Mouse (Mus musculus): ENCODE data around the gene Tmed11. TPM values are rescaled to one million over a fixed set of nuclear protein-coding genes. Genes with fewer than 3 reads are reported as not detected.
"Not testable (repeated sequence)": the region's sequence is repeated elsewhere in the genome, so short reads cannot be mapped to it uniquely, and the experiment has no call there.

Gene Tmed11
- total RNA-seq (2021), result not detected
- long read RNA-seq, experiment 1, result 0 reads
- long read RNA-seq, experiment 2, result 0 reads

- DNase-seq; intact Hi-C loops (cut with DNase I): not testable (repeated sequence)
Measured at GRCm38 (mm10) chr5:108795263-108795662, at the start of gene Tmed11. Gene Tmed11, minus strand, starts transcription at chr5:108795363.

DNA sequence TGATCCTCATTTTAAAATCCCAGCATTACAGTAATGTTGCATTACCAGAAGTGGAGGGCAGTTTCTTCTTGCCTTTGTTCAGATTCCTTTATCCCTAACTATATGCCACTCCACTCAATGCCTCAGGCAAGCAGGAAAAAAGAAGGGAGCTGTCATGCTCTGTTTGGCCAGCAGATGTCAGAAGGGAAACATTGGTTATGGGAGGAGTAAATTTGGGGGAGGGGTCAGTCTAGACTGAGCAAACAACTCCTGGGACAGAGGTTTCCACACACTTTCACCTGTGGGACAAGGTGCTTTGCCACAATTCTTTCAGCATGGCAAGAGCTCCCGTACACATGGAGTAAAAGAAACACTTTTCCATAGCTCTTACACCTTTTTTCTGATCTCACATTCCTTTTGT lies 41.0 kb upstream of the Tmed11 start:
- no peak for DNase-seq
- intact Hi-C loops (cut with DNase I), result loop anchor here (5.0 kb wide), 1 partner anchor 196 kb away; no protein-coding TSS in a partner anchor

- intact Hi-C loops (cut with DNase I), result no loop called here
- no peak for DNase-seq
Measured at GRCm38 (mm10) chr5:108823276-108823675, 28.1 kb upstream of the Tmed11 start.

DNA sequence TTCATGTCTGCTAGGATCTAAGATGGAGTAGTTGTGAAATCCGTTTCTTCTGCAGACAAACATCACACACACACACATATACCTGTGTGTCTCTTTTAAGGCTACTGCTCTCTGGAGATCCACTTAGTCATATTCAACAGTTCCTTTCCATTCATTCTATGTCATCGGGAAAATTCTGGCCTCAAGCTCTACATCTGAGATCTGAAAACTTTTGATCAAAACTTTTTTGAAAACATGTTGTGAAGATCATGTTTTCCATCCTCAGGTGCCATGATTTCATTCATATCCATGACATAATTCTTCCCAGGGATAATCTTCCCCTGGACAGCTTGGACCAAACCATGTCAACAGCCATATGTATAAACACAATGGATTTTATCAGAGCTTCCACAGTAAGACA lies 13.6 kb upstream of the Tmed11 start, which contains the start of gene Vmn2r8:
Gene Vmn2r8 (minus strand): TSS at position 101 of the 400 bp plus-strand sequence.
- intact Hi-C loops (cut with DNase I); DNase-seq: not testable (repeated sequence)

GRCm38 (mm10) chr5:108803646-108804045 lies 8.5 kb upstream of the Tmed11 start:
- DNase-seq, result no peak
- intact Hi-C loops (cut with DNase I), result no loop called here

GRCm38 (mm10) chr5:108790385-108790784 lies 4.8 kb downstream of the Tmed11 start:
- intact Hi-C loops (cut with DNase I), result not testable (repeated sequence)
- DNase-seq, result peak; percentile 2 to 26

- intact Hi-C loops (cut with DNase I), result no loop called here
- no peak for DNase-seq
Measured at GRCm38 (mm10) chr5:108774630-108775306, 20.4 kb downstream of the Tmed11 start, which contains the start of gene Rnf212. Gene Rnf212, minus strand, starts transcription at chr5:108774982.

DNA sequence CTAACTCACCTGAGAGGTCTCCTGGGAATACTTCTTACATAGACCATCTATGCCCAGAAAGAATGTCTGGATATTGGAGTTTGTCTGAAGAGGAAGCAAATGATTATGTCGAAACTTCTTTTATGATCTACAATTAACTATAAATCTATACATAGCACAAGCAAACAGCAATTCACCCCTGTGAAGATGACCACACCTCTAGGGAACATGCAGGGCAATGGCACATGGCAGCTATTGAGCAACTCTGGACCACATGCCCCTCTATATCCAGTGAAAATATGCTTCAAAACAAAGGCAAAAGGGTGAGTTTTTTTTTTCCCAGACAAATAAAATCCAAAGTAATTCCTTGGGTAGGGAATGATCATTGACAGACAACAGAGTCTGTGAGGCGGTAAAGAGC lies 35.2 kb downstream of the Tmed11 start:
- no peak for DNase-seq
- intact Hi-C loops (cut with DNase I), result no loop called here

- intact Hi-C loops (cut with DNase I), result no loop called here
- peak in 1 of 2 experiments; percentile 10 for DNase-seq
Measured at GRCm38 (mm10) chr5:108758396-108758795, 36.8 kb downstream of the Tmed11 start.

DNA sequence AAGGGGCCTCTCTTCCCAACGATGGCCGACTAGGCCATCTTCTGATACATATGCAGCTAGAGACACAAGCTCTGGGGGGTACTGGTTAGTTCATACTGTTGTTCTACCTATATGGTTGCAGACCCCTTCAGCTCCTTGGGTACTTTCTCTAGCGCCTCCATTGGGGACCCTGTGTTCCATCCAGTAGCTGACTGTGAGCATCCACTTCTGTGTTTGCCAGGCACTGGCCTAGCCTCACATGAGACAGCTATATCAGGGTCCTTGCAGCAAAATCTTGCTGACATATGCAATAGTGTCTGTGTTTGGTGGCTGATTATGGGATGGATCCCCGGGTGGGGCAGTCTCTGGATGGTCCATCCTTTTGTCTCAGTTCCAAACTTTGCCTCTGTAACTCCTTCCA lies 43.9 kb downstream of the Tmed11 start:
- intact Hi-C loops (cut with DNase I); DNase-seq: not testable (repeated sequence)

DNA sequence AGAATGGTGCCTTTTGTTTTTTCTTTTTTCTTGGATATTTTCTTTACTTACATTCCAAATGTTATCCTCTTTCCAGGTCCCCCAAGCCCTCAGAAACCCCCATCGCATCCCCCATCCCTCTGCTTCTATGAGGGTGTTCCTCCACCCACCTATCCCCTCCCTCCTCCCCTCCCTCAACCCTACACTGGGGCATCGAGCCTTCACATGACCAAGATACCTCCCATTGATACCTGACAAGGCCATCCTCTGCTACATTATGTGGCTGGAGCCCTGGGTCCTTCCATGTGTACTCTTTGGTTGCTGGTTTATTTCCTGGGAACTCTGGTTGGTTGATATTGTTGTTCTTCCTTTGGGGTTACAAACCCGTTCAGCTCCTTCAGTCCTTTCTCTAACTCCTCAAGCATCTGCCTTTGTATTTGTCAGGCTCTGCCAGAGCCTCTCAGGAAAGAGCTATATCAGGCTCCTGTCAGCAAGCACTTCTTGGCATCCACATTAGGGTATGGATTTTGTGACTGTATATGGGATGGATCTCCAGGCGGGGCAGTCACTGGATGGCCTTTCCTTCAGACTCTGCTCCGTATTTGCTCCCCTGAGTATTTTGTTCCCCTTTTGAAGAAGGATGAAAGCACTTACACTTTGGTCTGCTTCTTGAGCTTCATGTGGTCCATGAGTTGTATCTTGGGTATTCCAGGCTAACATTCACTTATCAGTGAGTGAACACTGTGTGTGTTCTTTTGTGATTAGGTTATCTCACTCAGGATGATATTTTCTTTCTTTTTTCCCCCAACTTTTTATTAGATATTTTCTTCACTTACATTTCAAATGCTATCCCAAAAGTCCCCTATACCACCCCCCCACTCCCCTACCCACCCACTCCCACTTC lies 44.6 kb downstream of the Tmed11 start:
- DNase-seq, result no peak
- intact Hi-C loops (cut with DNase I), result no loop called here

DNA sequence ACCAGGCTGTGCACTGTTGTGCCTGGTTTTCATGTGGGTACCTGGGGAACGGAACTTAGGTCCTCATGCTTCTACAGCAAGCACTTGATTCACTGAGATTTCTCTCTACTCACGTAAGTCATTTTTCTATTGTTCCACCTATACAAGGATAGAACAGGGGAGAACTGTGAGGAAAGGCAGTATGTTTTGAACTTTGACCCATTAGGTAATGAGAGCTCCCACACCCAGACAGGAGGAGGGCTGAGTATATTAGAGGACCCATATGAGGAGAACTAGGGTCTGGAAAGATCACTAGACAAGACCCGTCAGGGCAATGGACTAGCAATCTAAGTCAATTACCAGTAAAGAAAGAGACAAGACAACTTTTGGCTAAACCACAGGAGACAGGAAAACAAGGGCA lies 50.5 kb downstream of the Tmed11 start:
- intact Hi-C loops (cut with DNase I), result no loop called here
- DNase-seq, result no peak

DNA sequence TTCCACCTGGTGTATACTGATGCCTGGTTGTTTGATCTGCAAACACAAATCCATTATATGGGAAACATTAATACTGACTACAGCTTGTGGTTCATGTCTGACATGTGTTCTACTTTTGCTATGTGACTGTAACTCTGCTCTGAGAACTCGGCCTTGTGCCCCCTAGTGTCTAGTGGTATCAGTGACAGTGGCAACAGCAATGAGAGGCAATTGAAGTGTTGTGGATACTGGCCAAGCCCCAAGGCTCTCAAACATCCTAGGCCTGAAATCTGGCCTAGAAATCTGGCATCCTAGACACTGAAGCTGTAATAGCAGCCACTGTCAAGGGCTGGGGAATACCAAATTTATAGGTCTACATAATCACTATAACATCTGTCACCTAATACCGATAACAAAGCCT lies 51.3 kb downstream of the Tmed11 start:
- DNase-seq, result no peak
- intact Hi-C loops (cut with DNase I), result no loop called here

GRCm38 (mm10) chr5:108742596-108742995 lies 52.6 kb downstream of the Tmed11 start:
- intact Hi-C loops (cut with DNase I), result no loop called here
- no peak for DNase-seq

DNA sequence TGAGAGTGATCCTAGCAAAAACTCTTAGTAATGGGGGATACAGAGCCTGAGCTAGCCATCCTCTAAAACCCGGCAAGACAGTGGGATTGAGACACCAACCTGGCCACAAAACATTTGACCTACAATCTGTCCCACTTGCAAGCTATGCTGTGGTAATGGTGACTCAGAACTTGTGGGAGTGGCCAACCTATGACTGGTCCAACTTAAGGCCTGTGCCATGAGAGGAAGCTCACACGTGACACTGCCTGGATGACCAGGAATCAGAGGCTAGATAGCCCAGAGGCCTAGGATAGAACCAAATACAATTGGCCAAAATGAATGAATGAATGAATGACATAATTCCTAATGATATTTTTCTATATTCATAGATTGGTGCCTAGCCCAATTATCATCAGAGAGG lies 53.3 kb downstream of the Tmed11 start:
- DNase-seq, result no peak
- intact Hi-C loops (cut with DNase I), result no loop called here

GRCm38 (mm10) chr5:108727425-108727824 lies 67.7 kb downstream of the Tmed11 start:
- intact Hi-C loops (cut with DNase I), result loop anchor here (2.0 to 5.0 kb wide), 3 partner anchors 35 to 300 kb away; partner anchors contain the start of gene Fgfrl1
- DNase-seq, result no peak

Other genes starting within 250 kb of the Tmed11 start
- under 1 TPM in 1 of 2 experiments, not detected in 1; 0.26 TPM for gene Cplx1, start 245.3 kb downstream of the Tmed11 start, total RNA-seq (2021)
- 10 to 100 TPM; 27.5 to 31.3 TPM for gene Gak, start 165.6 kb downstream of the Tmed11 start, total RNA-seq (2021)
- 10 to 100 TPM; 10.0 to 10.2 TPM for gene Tmem175, start 165.6 kb downstream of the Tmed11 start, total RNA-seq (2021)
- 10 to 100 TPM; 16.7 to 16.9 TPM for gene Idua, start 135.0 kb downstream of the Tmed11 start, total RNA-seq (2021)
- gene Dgkq, start 125.7 kb downstream of the Tmed11 start, total RNA-seq (2021), result 10 to 100 TPM; 12.5 to 12.8 TPM
- not detected for gene Slc26a1, start 119.8 kb downstream of the Tmed11 start, total RNA-seq (2021)
- gene Fgfrl1, start 103.0 kb downstream of the Tmed11 start, total RNA-seq (2021), result 10 to 100 TPM; 16.6 to 16.9 TPM
- gene Rnf212, start 20.4 kb downstream of the Tmed11 start, total RNA-seq (2021), result not detected
- not detected for gene Vmn2r8, start 13.5 kb upstream of the Tmed11 start, total RNA-seq (2021)
- gene Vmn2r9, start 57.2 kb upstream of the Tmed11 start, total RNA-seq (2021), result not detected
- gene Vmn2r10, start 211.2 kb upstream of the Tmed11 start, total RNA-seq (2021), result not detected